Mouse (Mus musculus) spleen, postnatal 14 days (tissue): ENCODE results near the gene Cd151.
A peak's percentile ranks its signal among the peaks of the same experiment; 100 is the strongest.

Experiments
- DNase-seq, 2 experiments: peaks; one replicate each; pipeline ENCODE4 v3.0.0; 2021 to 2022; ENCODE audit warnings: low spot score in 2 of 2

The Cd151 gene

GRCm38 (mm10) chr7:141457986-141458660 is 9.1 kb upstream of the Cd151 start:
- DNase-seq: peak; percentile 41 to 62

- DNase-seq: no peak
These were observed 8.5 kb upstream of the Cd151 start for GRCm38 (mm10) chr7:141458661-141459060.

GRCm38 (mm10) chr7:141459301-141459711 is 7.9 kb upstream of the Cd151 start:
- no peak for DNase-seq

- DNase-seq: no peak
These were observed 7.2 kb upstream of the Cd151 start for GRCm38 (mm10) chr7:141460001-141460390.

GRCm38 (mm10) chr7:141460391-141461113 is 6.6 kb upstream of the Cd151 start, which contains the start of gene Cracr2b:
Gene Cracr2b, plus strand, starts transcription at chr7:141461094.
- DNase-seq: no peak

DNA sequence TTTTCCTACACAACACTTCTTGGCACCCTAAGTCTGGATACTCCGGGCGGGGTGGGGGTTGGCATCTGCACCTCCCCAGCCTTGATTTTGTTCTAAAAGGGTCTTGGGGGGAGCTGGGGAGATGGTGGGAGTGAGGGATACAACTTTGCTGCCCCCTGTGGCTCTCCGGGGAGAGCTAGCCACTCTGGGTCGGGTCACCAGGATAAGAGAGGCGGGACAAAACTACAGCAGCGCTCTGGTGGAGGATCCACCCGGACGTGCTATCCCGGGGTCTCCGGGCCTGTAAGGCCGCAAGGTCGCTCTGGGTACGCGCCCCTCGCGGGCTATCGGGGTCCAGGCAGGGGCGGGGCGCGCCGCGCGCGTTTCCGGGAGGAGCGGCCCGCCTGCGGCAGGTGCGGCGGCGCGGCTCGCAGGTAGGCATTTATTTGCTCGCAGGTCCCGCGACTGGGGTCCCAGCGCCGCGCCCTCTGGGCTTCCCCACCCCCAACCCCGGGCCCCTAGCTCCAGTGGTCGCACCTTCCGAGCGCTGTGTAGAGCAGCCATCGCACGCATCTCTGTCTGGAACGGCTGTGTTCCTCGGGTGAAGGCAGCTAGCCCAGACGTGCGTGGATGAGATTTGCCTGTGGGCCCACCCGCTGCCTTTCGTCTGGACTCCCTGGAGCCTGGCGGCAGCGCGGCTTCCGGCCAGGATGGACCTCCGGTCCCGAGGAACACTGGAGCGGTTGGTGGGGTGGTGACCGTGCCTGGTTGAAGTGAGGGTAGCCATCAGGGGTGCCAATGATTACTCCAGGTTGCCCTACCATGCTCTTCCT is 5.5 kb upstream of the Cd151 start:
- no peak for DNase-seq

DNA sequence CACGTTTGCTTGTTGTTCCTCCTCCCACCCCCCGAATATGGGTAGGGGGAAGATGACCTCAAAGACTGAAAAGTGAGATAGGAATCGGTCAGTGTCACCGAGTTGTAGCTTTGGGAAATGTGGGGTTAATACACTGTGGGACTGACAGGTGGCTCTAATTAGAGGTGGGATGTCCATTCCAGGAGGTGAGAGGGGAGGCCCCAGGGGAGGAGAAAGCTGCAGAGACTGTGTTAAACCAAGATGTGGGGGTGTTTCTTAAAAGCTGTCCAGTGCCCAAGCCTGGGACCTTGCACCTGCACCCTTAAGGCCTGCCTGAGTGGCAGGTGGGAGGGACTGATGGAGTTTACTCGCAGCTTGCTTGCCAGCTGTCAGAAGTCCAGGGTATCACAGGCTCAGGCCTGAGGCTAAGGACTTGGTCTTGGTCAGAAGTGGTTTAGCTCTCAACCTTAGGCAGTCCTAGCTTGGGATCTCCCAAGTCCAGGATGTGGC is 4.8 kb upstream of the Cd151 start:
- DNase-seq: no peak

DNA sequence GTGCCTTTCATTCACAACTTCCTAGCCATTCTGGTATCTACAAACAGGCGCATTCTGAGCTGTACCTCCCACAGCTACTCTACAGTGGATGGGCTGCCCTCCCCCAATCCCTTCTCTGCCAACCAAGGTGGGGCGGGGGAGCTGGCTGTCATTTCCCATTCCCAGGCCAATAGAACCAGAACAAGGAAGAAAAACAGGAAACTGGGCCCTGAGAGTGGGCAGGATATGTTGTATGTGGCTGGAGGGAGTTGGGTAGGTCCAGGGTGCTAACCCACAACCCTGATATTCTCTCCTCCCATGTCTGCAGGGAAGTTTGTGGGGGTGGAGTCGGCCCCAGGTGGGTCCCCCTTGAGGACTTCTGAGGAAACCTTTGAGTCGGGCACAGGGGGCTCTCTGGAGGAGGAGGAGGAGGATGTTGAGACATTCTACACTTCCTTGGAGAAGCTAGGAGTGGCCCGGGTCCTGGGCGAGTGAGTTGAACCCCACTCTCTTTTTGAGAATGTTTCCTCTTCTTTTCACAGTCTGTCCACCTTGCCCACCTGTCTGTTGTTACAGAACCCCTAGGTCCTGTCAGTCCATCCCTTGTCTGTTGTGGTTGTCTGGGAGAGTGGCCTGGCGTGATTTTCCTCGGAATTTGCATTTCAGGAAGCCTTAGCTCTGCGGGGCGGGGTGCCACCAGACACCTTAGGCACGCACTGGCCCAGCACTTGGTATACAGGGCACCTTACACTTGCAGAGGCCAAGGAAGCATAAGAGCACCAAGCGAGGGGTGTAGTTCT is 3.2 kb upstream of the Cd151 start:
- DNase-seq: no peak

DNA sequence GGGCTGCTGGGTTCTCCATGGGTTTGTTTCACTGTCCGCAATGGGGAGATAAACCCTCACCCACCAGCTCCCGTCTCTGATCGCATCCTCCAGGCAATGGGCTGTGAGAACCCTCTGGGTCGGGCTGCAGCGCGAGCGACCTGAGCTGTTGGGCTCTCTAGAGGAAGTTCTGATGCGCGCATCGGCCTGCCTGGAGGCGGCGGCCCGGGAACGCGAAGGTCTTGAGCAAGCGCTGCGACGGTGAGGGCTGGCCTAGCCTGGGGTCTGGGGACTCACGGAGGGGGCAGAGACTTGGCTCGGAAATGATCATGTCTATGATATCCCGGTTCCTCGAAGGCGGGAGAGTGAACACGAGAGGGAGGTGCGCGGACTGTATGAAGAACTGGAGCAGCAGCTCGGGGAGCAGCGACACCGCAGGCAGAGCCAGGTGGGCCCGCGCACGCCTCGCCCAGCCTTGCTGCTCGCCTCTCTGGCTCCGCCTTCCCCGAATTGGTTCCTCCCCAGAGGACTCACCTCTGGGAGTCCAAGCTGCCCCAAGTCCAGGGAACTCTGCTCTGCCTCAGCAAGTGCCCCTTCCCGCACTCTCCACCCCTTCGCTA is 2.5 kb upstream of the Cd151 start:
- peak in 1 of 2 experiments; percentile 15 for DNase-seq

GRCm38 (mm10) chr7:141465388-141466044 is 1.7 kb upstream of the Cd151 start:
- DNase-seq: no peak

DNA sequence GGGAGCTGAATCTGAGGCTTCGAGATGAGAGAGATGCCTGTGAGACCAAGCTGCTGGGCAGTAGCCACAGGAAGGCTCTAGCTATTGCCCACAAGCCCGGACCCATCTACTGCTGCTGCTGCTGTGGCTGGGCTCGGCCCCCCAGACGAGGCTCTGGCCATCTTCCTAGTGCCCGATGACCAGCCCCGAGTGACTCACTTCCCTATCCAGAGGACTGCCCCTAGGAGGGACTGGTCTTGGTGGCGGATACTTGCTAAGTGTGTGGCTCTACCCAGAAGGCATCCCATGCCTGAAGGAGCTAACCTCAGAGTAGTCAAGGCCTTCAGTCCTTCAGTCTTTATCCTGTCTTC is 1.2 kb upstream of the Cd151 start:
- DNase-seq: no peak

- DNase-seq: no peak
These were observed 514 bp upstream of the Cd151 start for GRCm38 (mm10) chr7:141466607-141467148.

- no peak for DNase-seq
These were observed 951 bp downstream of the Cd151 start for GRCm38 (mm10) chr7:141468164-141468521.

- peak in 1 of 2 experiments; percentile 51 for DNase-seq
These were observed 1.5 kb downstream of the Cd151 start for GRCm38 (mm10) chr7:141468522-141469211.

GRCm38 (mm10) chr7:141469352-141469751 is 2.2 kb downstream of the Cd151 start:
- DNase-seq: no peak

DNA sequence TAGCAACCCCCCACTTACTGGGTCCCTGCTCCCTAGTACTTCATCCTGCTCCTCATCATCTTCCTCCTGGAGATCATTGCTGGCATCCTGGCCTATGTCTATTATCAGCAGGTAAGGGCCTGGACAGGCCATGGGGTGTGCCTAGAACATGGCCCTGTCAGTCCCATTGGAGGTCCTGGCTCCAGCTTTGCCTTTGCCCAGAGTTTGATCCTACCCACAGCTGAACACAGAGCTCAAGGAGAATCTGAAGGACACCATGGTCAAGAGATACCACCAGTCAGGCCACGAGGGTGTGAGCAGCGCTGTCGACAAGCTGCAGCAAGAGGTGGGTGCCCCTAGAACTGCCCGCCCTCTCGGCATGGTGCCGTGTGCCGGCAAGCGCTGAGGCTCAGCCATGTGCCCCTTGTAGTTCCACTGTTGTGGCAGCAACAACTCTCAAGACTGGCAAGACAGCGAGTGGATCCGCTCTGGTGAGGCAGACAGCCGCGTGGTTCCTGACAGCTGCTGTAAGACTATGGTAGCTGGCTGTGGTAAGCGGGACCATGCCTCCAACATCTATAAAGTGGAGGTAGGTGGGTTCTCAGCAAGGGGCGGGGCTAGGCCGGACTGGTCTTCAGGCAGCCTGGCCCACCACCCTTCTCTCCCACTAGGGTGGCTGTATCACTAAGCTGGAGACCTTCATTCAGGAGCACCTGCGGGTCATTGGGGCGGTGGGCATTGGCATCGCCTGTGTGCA is 2.9 kb downstream of the Cd151 start:
- DNase-seq: no peak

GRCm38 (mm10) chr7:141470637-141470944 is 3.4 kb downstream of the Cd151 start:
- DNase-seq: no peak

- no peak for DNase-seq
These were observed 4.0 kb downstream of the Cd151 start for GRCm38 (mm10) chr7:141471236-141471635.

- DNase-seq: no peak
These were observed 5.0 kb downstream of the Cd151 start for GRCm38 (mm10) chr7:141472226-141472625.
